Mouse (Mus musculus) kidney, embryonic 14.5 days (tissue): ENCODE data around the gene Gm20532. TPM values are rescaled to one million over a fixed set of nuclear protein-coding genes. Genes with fewer than 3 reads are reported as not detected.

ENCODE experiments used
- ATAC-seq: fragments of 200-750 bp; cut with Nextera tagmentation; 2 replicates; pipeline ENCODE4 v1.8.0; 2017; ENCODE audit warnings: moderate number of reproducible peaks, mild to moderate bottlenecking, moderate TSS enrichment, moderate library complexity; ENCODE audit not compliant: low FRiP score, low TSS enrichment
- H3K27ac ChIP-seq: fragments of 300-500 bp; sonication (generic); 2 replicates; pipeline ENCODE4 v1.5.1; 2014; ENCODE audit warnings: low read depth, mild to moderate bottlenecking, low read length, moderate library complexity, mixed read lengths
- H3K27me3 ChIP-seq: fragments of 300-500 bp; sonication (generic); 2 replicates; pipeline ENCODE4 v1.6.1; 2014; ENCODE audit warnings: mild to moderate bottlenecking, low read length; ENCODE audit not compliant: control insufficient read depth, insufficient read depth
- H3K36me3 ChIP-seq: fragments of 300-500 bp; sonication (generic); 2 replicates; pipeline ENCODE4 v1.6.1; 2014; ENCODE audit warnings: low read length, mixed read lengths; ENCODE audit not compliant: control insufficient read depth, insufficient read depth
- H3K4me1 ChIP-seq: fragments of 300-500 bp; sonication (generic); 2 replicates; pipeline ENCODE4 v1.6.1; 2014; ENCODE audit warnings: low read length, mixed read lengths; ENCODE audit not compliant: control insufficient read depth, insufficient read depth
- H3K4me2 ChIP-seq: fragments of 300-500 bp; sonication (generic); replicated peaks from 2 replicates; pipeline ENCODE4 v1.6.1; 2014; ENCODE audit warnings: low read depth, mild to moderate bottlenecking, low read length
- H3K4me3 ChIP-seq: fragments of 300-500 bp; sonication (generic); 2 replicates; pipeline ENCODE4 v1.5.1; 2014; ENCODE audit warnings: mild to moderate bottlenecking, low read length
- H3K9ac ChIP-seq: fragments of 300-500 bp; sonication (generic); 2 replicates; pipeline ENCODE4 v1.6.1; 2014; ENCODE audit warnings: low read depth, mild to moderate bottlenecking, low read length, moderate library complexity
- H3K9me3 ChIP-seq: fragments of 300-500 bp; sonication (generic); 2 replicates; pipeline ENCODE4 v1.6.1; 2016; ENCODE audit warnings: low read length; ENCODE audit not compliant: control insufficient read depth
- WGBS: fragments of 180-500 bp; shearing (Covaris S2); extraction: QIAGEN DNeasy Blood & Tissue Kit; methylation state at CpG from one replicate; pipeline ENCODE4 v1.1.7; 2014; 5-methylcytosine and 5-hydroxymethylcytosine counted together
- polyA plus RNA-seq: library from polyadenylated mRNA; unstranded; fragments of >200 nt; fragmentation: Nextera tagmentation; extraction: Ambion mirVana; gene quantifications from 2 replicates; pipeline ENCODE4 v1.2.1, GENCODE M21; 2014

The Gm20532 gene
- polyA plus RNA-seq, 1 experiment from 2014 or later = not detected

DNA sequence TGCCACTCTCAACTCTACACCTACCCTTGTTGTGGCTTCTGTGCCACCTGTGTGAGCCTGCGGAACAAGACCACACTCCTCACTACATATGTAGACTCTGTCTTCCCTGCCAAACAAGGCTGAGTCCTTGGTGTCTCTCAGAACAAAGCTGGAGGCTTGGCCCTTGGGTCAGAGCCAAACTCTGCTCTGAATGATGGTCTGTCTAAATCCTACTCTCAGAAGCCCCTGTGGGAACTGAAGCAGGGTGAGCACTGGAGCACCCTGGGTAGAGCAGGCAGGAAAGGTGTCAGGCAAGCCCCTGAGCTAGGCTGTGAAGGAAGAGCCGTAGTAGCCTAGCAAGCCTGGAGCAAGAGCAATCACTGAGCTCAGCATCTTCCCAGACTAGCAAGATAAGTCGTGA lies 36.2 kb upstream of the Gm20532 start:
- no peak overlapping the region for H3K9ac ChIP-seq
- H3K4me2 ChIP-seq = no peak overlapping the region
- ATAC-seq = no peak
- no peaks in the 10 kb centered on the region for H3K36me3 ChIP-seq
- no peak overlapping the region for H3K27ac ChIP-seq
- peaks cover 12% of the 10 kb centered on the region; the same call in 1 of the 2 replicates for H3K4me1 ChIP-seq
- WGBS = 66% methylated on average over 3 of the region's 3 CpGs
- no peaks in the 10 kb centered on the region for H3K27me3 ChIP-seq
- H3K4me3 ChIP-seq = no peak overlapping the region
- no peaks in the 10 kb centered on the region for H3K9me3 ChIP-seq

- H3K9me3 ChIP-seq = no peaks in the 10 kb centered on the region
- 89% methylated on average over 3 of the region's 3 CpGs for WGBS
- H3K4me1 ChIP-seq = peaks cover 12% of the 10 kb centered on the region; the same call in 1 of the 2 replicates
- no peaks in the 10 kb centered on the region for H3K27me3 ChIP-seq
- no peak overlapping the region for H3K4me3 ChIP-seq
- no peak overlapping the region for H3K27ac ChIP-seq
- no peak overlapping the region for H3K9ac ChIP-seq
- H3K4me2 ChIP-seq = no peak overlapping the region
- H3K36me3 ChIP-seq = no peaks in the 10 kb centered on the region
- no peak for ATAC-seq
These were observed 35.7 kb upstream of the Gm20532 start for GRCm38 (mm10) chr2:26550777-26551176.

DNA sequence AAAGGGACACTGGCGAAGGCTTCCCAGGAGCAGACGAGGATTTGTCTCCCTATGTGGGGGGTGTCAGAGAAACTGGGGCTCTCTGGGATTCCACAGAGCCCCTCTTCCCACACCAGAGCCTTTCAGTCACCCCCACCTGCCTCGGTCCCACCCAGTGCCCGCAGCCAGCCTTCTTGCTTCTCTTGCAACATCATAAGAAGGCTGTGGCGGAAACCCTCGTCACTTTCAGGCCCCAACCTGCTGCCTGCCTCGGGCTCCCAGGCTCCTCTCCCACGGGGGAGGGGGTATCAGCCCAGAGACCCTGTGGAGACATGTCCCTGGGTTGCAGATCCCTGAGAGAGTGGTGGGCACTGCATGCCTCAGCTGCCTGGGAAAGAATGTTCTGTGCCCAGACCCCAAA lies 35.0 kb upstream of the Gm20532 start:
- Histone ChIP-seq H3K4me1 (peaks cover 12% of the 10 kb centered on the region; the same call in 1 of the 2 replicates), H3K27ac (no peak overlapping the region)

DNA sequence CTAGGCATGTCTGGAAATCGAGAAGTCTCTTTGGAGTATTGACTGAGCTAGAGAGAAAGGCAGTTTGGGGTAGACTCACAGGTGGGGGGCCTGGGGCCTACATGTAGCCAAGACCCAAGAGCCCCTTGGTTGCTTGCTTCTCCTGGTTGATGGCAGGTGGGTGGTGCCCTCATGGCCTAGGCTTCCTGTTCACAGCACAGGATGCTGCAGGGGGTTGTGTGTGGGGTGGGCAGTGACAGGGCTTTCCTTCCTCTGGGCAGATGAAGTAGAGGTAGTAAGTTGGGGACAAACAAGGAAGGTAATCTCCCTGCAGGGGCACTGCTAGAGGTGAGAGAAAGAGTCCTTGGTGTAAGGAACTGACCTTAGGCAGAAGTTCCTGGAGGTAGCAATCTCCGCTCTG lies 34.4 kb upstream of the Gm20532 start:
- 88% methylated on average over 2 of the region's 2 CpGs for WGBS
- Histone ChIP-seq H3K4me3 (no peak overlapping the region), H3K4me2 (no peak overlapping the region), H3K27me3 (no peaks in the 10 kb centered on the region), H3K27ac (no peak overlapping the region), H3K4me1 (peaks cover 12% of the 10 kb centered on the region; the same call in 1 of the 2 replicates), H3K36me3 (no peaks in the 10 kb centered on the region), H3K9ac (no peak overlapping the region), H3K9me3 (no peaks in the 10 kb centered on the region)
- no peak for ATAC-seq

More for the DNA sequence above, 35.0 kb upstream of the Gm20532 start:
- no peak overlapping the region for H3K4me3 ChIP-seq
- no peak overlapping the region for H3K9ac ChIP-seq
- WGBS = 79% methylated on average over 8 of the region's 8 CpGs
- no peaks in the 10 kb centered on the region for H3K36me3 ChIP-seq
- no peak overlapping the region for H3K4me2 ChIP-seq
- no peaks in the 10 kb centered on the region for H3K9me3 ChIP-seq
- ATAC-seq = no peak
- no peaks in the 10 kb centered on the region for H3K27me3 ChIP-seq

DNA sequence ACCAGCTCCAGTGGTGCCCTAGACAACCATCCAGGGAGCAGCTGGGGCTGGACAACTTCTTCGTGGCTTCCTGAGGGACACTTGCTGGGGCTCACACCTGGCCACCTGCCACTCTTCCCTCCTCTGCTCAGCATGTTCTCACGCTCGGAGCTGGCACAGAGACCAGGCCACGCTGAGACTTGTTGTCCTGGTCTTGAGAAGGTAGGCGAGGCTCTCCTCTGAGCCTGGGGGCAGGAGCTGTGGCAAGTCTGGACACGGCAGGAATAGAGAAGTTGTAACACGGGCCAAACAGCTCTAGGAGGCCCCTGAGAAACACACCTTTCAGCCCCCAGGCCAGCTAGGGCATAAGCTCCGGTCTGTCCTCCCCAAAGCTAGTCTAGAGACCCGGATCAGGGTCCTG lies 32.5 kb upstream of the Gm20532 start:
- Histone ChIP-seq H3K4me3 (no peak overlapping the region), H3K36me3 (no peaks in the 10 kb centered on the region), H3K27me3 (no peaks in the 10 kb centered on the region), H3K4me2 (no peak overlapping the region), H3K9me3 (no peaks in the 10 kb centered on the region), H3K9ac (no peak overlapping the region), H3K4me1 (peaks cover 12% of the 10 kb centered on the region; the same call in 1 of the 2 replicates), H3K27ac (no peak overlapping the region)
- ATAC-seq = no peak
- 79% methylated on average over 9 of the region's 9 CpGs for WGBS

DNA sequence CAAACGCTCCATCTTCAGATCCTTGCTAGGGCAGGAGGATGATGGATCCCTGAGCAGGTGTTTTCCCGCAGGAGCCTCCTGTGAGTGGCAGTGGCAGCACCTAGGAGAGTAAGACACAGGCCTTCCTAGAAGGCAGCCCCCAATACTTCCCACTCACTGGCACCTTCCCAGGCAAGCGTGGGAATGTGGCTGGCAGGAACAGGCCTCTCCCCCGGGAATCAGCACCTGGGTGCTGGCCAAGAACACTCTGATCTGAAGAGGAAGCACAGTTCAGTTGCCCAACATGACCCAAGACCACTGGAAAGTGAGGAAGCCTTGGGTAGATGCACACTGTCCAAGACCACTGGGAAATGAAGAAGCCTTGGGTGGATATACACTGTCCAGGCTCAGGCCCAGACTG lies 31.4 kb upstream of the Gm20532 start:
- no peak overlapping the region for H3K9ac ChIP-seq
- H3K4me2 ChIP-seq = no peak overlapping the region
- no peaks in the 10 kb centered on the region for H3K27me3 ChIP-seq
- no peaks in the 10 kb centered on the region for H3K9me3 ChIP-seq
- no peaks in the 10 kb centered on the region for H3K36me3 ChIP-seq
- peaks cover 5% of the 10 kb centered on the region; the same call in 1 of the 2 replicates for H3K4me1 ChIP-seq
- 91% methylated on average over 4 of the region's 4 CpGs for WGBS
- no peak for ATAC-seq
- no peak overlapping the region for H3K4me3 ChIP-seq
- H3K27ac ChIP-seq = no peak overlapping the region

GRCm38 (mm10) chr2:26556535-26556993 lies 29.9 kb upstream of the Gm20532 start:
- Histone ChIP-seq H3K9me3 (no peaks in the 10 kb centered on the region), H3K27ac (no peak overlapping the region), H3K36me3 (no peaks in the 10 kb centered on the region), H3K27me3 (no peaks in the 10 kb centered on the region), H3K4me2 (no peak overlapping the region), H3K4me1 (peaks cover 4% of the 10 kb centered on the region; the same call in 1 of the 2 replicates), H3K9ac (no peak overlapping the region), H3K4me3 (no peak overlapping the region)
- 60% methylated on average over 4 of the region's 4 CpGs for WGBS
- no peak for ATAC-seq

- Histone ChIP-seq H3K4me3 (no peak overlapping the region), H3K27me3 (no peaks in the 10 kb centered on the region), H3K36me3 (no peaks in the 10 kb centered on the region), H3K9me3 (no peaks in the 10 kb centered on the region), H3K4me2 (no peak overlapping the region), H3K4me1 (peaks cover 4% of the 10 kb centered on the region; the same call in 1 of the 2 replicates), H3K9ac (no peak overlapping the region), H3K27ac (no peak overlapping the region)
- 81% methylated on average over 5 of the region's 5 CpGs for WGBS
- ATAC-seq = 0 out of 2 replicates have a peak, but pooled peaks have one; percentile 9
These were observed 25.9 kb upstream of the Gm20532 start for GRCm38 (mm10) chr2:26560506-26560905.

GRCm38 (mm10) chr2:26561351-26562016 lies 25.0 kb upstream of the Gm20532 start:
- H3K27ac ChIP-seq = no peak overlapping the region
- no peaks in the 10 kb centered on the region for H3K36me3 ChIP-seq
- ATAC-seq = peak; percentile 78
- 0 out of 2 replicates have a peak overlapping the region, but pooled peaks have one; percentile 12 for H3K9ac ChIP-seq
- 37% methylated on average over 6 of the region's 6 CpGs for WGBS
- no peak overlapping the region for H3K4me2 ChIP-seq
- no peaks in the 10 kb centered on the region for H3K9me3 ChIP-seq
- H3K4me3 ChIP-seq = no peak overlapping the region
- H3K4me1 ChIP-seq = peaks cover 4% of the 10 kb centered on the region; the same call in 1 of the 2 replicates
- H3K27me3 ChIP-seq = no peaks in the 10 kb centered on the region
